Mouse (Mus musculus) T-helper 2 cell (primary cell): ENCODE results near the gene Nepro.

Experiments used
- in situ Hi-C: fragments of 300-600 bp; cut with MboI, MseI; formaldehyde crosslinking; loops from one replicate; pipeline ENCODE4 v1.15.1; 2025; ENCODE audit warnings: high pct_unique_total_duplicates

Nepro gene

GRCm38 (mm10) chr16:44724083-44724787, at the start of gene Nepro:
TSS of gene Nepro (plus strand) at chr16:44724301.
- in situ Hi-C loops: no loop called here

DNA sequence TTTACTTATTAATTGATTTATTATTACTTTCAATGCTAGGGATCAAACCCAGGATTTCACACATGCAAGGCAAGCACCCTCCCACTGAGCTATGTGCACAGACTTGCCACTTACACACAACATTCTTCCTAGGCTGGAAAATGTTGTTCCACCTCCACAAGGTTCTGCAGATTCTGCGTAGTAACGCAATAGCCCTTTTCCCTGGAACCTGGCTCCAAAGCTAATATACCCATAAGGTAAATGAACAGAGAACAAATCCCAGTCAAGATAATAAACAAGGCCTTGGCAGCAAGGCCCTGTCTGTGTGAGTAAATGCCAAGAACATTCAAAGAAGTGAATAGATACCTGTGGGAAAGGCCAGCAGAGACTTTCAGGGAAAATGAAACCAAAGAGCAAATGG, 47.7 kb upstream of the Nepro start:
- in situ Hi-C loops: no loop called here

DNA sequence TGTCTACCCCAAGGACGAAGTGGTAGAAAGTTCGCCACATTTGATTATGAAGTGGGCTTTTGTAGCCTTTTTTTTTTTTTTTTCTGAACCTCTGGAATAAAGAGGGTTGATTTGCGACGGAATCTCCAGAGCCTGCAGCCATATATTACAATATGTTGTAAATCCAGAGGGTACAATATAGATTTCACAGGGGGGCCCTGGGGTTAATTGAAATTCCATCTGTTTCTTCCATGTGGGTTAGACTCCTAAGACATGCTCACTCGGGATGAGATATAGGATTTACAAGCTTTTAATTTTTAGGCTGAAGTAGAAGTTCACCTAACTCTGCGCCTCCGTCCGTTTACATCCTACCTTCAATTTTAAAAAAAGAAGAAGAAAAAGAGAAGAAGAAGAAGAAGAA, 45.0 kb upstream of the Nepro start:
- in situ Hi-C loops: no loop called here

GRCm38 (mm10) chr16:44679503-44679971, 44.6 kb upstream of the Nepro start:
- in situ Hi-C loops: no loop called here

GRCm38 (mm10) chr16:44680756-44681498, 43.2 kb upstream of the Nepro start:
- in situ Hi-C loops: no loop called here

- in situ Hi-C loops: no loop called here
Measured at GRCm38 (mm10) chr16:44684646-44685045, 39.5 kb upstream of the Nepro start.

DNA sequence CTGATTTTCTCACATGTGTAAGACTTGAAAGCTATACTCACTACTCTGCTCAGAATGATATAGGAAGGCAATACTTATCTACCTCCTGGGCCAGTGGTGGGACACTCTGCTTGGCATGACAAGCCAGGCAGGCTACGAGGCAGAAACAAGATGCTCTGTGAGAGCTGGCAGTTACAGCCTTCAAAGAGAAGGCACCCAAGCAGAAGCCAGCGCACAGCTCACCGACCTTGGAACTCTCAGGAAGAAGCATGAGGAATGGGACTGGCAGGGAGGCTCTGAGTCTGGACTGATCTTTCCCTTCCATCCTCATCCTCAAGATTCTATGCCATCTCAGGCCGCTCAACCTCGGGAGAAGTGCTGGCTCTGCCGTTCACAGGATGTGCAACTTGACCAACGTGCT, 38.7 kb upstream of the Nepro start:
- in situ Hi-C loops: no loop called here

DNA sequence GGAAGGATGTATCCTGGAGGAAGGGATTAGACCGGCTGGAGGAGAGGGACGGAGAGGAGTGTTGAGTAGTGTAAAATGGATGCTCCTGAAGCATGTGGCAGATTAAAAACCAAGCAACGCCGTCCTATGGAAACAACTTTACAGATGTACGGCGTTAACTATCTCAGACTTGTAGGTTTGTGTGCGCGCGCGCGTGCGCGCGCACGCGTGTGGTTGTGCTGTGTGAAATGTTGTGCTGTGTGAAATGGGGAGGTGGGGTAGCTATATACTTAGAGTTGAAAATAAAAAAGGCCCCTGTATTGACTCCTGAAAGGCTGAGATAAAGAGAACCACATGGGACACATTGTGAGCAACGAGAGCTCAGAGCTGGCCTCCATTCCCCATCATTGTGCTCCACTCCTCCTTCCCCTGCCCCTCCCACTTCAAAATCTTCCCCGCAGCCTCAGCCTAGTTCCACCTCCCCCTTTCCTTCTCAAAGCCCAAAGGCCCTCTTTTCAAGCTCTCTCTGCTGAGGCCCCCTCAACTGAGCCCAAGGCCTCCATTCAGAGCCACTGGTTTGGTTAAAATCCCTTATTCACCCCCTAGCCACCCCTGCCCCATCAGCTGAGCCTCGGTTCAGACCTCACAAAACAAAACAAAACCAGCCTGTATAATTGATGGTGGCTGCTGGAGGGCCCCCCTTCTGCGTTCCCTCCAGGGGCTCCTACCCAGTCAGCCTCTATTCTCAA, 36.9 kb upstream of the Nepro start:
- in situ Hi-C loops: no loop called here

- in situ Hi-C loops: no loop called here
Measured at GRCm38 (mm10) chr16:44687719-44688420, 36.2 kb upstream of the Nepro start.

GRCm38 (mm10) chr16:44688507-44688906, 35.6 kb upstream of the Nepro start:
- in situ Hi-C loops: no loop called here

DNA sequence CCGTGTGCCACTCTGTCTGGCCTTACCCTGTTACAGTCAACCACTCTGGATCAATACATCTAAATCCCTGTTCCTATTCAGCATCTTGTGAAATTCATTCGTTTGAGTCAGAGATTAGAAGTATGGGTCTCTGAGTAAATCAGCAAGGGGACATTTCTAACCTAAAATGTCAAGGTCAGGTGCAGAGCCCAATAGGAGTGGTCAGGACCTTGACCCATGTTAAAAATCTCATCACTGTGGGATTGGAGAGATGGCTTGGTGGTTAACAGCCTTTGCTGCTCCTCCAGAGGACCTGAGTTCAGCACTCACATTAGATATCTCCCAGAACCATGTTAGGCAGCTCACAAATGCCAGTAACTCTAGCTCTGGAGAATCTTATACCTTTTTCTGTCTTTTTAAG, 33.6 kb upstream of the Nepro start:
- in situ Hi-C loops: no loop called here

DNA sequence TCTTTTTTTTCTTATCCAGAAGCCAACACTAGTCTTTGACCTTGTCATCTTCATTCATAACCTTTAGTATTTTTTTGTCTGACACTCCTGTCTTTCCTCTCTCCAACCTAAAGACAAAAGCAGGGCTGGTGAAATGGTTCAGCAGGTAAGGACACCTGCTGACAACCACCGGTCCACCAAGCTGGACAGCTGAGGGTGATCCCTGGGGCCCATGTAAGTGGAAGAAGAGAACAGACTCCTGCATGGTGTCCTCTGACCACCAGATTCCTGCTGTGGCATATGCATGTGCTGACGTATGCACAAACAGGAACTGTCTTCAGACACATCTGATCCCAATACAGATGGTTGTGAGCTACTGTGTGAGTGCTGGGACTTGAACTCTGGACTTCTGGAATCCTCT, 33.0 kb upstream of the Nepro start:
- in situ Hi-C loops: no loop called here

GRCm38 (mm10) chr16:44691561-44692141, 32.5 kb upstream of the Nepro start:
- in situ Hi-C loops: no loop called here

- in situ Hi-C loops: no loop called here
Measured at GRCm38 (mm10) chr16:44692541-44692940, 31.6 kb upstream of the Nepro start.

GRCm38 (mm10) chr16:44693695-44694094, 30.4 kb upstream of the Nepro start:
- in situ Hi-C loops: no loop called here

- in situ Hi-C loops: loop anchor here (5.0 kb wide), 1 partner anchor 208 kb away; no protein-coding TSS in a partner anchor
Measured at GRCm38 (mm10) chr16:44695214-44695858, 28.8 kb upstream of the Nepro start.

- in situ Hi-C loops: loop anchor here (5.0 kb wide), 1 partner anchor 209 kb away; no protein-coding TSS in a partner anchor
Measured at GRCm38 (mm10) chr16:44695859-44696620, 28.1 kb upstream of the Nepro start.

DNA sequence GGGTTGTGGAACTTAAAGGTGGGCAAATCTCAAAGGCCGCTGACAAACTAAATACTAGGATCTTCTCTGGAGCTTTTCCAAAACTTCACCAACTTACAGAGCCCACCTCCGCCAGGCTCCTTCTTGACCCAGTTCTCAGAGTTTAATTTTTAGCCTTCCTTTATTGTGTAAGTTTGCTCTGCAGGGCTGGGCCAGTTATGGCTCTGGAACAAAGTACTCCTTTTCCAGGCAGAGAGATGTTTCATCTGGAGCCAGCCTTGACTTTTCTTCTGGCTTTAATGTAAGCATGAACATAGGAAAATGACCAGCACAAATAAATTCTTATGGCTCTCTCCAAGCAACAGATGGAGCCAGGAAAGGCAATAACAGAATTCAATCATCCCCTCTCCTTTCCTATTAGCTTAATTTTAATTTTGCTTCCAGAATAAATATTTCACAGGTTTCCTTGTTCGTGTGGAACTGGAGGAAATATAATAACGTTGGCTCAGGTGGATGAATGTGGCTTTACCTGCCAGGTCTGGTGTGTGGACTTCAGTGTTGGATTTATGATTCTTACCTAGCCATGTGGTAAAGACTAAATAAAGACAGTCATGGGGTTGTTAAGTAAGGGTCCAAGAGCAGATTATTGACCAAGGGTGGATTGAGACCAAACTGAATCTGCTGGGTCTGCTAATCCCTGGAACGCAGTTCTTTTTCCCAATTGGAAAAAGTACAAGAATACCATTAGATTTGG, 26.5 kb upstream of the Nepro start:
- in situ Hi-C loops: loop anchor here (5.0 kb wide), 1 partner anchor 210 kb away; no protein-coding TSS in a partner anchor

GRCm38 (mm10) chr16:44701155-44701554, 22.9 kb upstream of the Nepro start:
- in situ Hi-C loops: no loop called here
